ENCODE assay signal across 27 mouse cellular contexts in genomic region chr15:88579461-88579860, GRCm38 (mm10). TPM values are rescaled to one million over a fixed set of nuclear protein-coding genes. Genes with fewer than 3 reads are reported as not detected.
A peak's percentile ranks its signal among the peaks of the same experiment; 100 is the strongest.
DNase-seq lines count a peak whose midpoint lies in the region; ATAC-seq and TF ChIP-seq lines count a peak whose summit lies in the region.
"Had no signal": no experiment of that assay in that cellular context is flagged by ENCODE, and none has a peak within 500 bp of the region (broad histone marks: within the 10 kb centered on the region; RNA-seq: fewer than 3 reads in every experiment).

No protein-coding gene starts in this region.

- no peak for ATAC-seq in megakaryocyte, adult 5-6 weeks (ENCODE audit: poor library complexity, severe bottlenecking)
- ATAC-seq in hindbrain, embryonic 11.5 days (ENCODE audit: low FRiP score), result no peak
- ATAC-seq in hindbrain, postnatal 0 days, result no peak
- ATAC-seq: forebrain, postnatal 0 days; intestine, embryonic 15.5 days; Patski had no signal

- WGBS in cerebellum, adult 2 months, result 17% methylated on average over 6 of the region's 6 CpGs
- WGBS in hindbrain, embryonic 11.5 days, result 85% methylated on average over 6 of the region's 6 CpGs
- WGBS in hindbrain, postnatal 0 days, result 69% methylated on average over 6 of the region's 6 CpGs

- TF ChIP-seq CTCF in cerebellum, adult 2 months (IDR thresholded peaks at IDR 0.05; ENCODE audit: borderline replicate concordance, insufficient read depth, low read depth, low read length), result no peak
- no peak for TF ChIP-seq CTCF in hindbrain, postnatal 0 days (IDR thresholded peaks at IDR 0.05; ENCODE audit: low read depth)

- peak overlapping the region; percentile 42 for H3K4me3 ChIP-seq in megakaryocyte, embryonic 14.5 days (replicated peaks)
- H3K4me3 ChIP-seq in cerebellum, adult 2 months (replicated peaks; ENCODE audit: insufficient read depth, low read depth, low read length), result no peak overlapping the region
- no peak overlapping the region for H3K4me3 ChIP-seq in hindbrain, embryonic 11.5 days (ENCODE audit: low read depth, low read length)
- H3K4me3 ChIP-seq in hindbrain, postnatal 0 days (ENCODE audit: low read length), result no peak overlapping the region
- H3K4me3 ChIP-seq: embryonic facial prominence, embryonic 13.5 days; forebrain, embryonic 12.5 days; gastrocnemius, adult 2 months; heart, embryonic 13.5 days; hindbrain, embryonic 13.5 days; intestine, embryonic 15.5 days had no signal

- no peaks in the 10 kb centered on the region for H3K36me3 ChIP-seq in megakaryocyte, embryonic 14.5 days (replicated peaks; ENCODE audit: low read length)
- H3K36me3 ChIP-seq in hindbrain, embryonic 11.5 days (ENCODE audit: control insufficient read depth, insufficient read depth, low read length), result no peaks in the 10 kb centered on the region
- H3K36me3 ChIP-seq in hindbrain, postnatal 0 days (ENCODE audit: insufficient read depth, low read length), result no peaks in the 10 kb centered on the region
- H3K36me3 ChIP-seq: embryonic facial prominence, embryonic 13.5 days; forebrain, embryonic 12.5 days; heart, embryonic 13.5 days; hindbrain, embryonic 13.5 days; intestine, embryonic 15.5 days had no signal

- H3K27ac ChIP-seq in cerebellum, adult 2 months (ENCODE audit: insufficient read depth, low read length), result peak overlapping the region; percentile 46
- no peak overlapping the region for H3K27ac ChIP-seq in hindbrain, embryonic 11.5 days (ENCODE audit: low read depth, low read length)
- H3K27ac ChIP-seq in hindbrain, postnatal 0 days, result no peak overlapping the region
- H3K27ac ChIP-seq: embryonic facial prominence, embryonic 13.5 days; forebrain, embryonic 12.5 days; gastrocnemius, adult 2 months; heart, embryonic 13.5 days; hindbrain, embryonic 13.5 days; intestine, embryonic 15.5 days had no signal

- peak; percentile 90 to 94 for DNase-seq in cerebellum, adult 2 months
- DNase-seq in cerebellum, postnatal 10 days, result peak; percentile 85 to 90
- DNase-seq in hindbrain, embryonic 11.5 days (ENCODE audit: low spot score), result no peak
- DNase-seq in frontal cortex, postnatal 25 days (ENCODE audit: low spot score in 2 of 2), result no peak
- DNase-seq in hindbrain, postnatal 0 days (ENCODE audit: low spot score), result no peak
- DNase-seq: adrenal gland, adult 8-10 months; adrenal gland, postnatal 36 days; forebrain, postnatal 0 days; gastrocnemius, adult 2 months; gastrocnemius, postnatal 25 days; heart, postnatal 36 days; kidney, adult 18-20 months had no signal

- H3K9me3 ChIP-seq in megakaryocyte, embryonic 14.5 days, result no peaks in the 10 kb centered on the region
- H3K9me3 ChIP-seq in hindbrain, embryonic 11.5 days (ENCODE audit: control insufficient read depth, low read length), result no peaks in the 10 kb centered on the region
- H3K9me3 ChIP-seq in hindbrain, postnatal 0 days (ENCODE audit: low read length), result no peaks in the 10 kb centered on the region
- H3K9me3 ChIP-seq: embryonic facial prominence, embryonic 13.5 days; forebrain, embryonic 12.5 days; heart, embryonic 13.5 days; hindbrain, embryonic 13.5 days; intestine, embryonic 15.5 days had no signal

- no peaks in the 10 kb centered on the region for H3K4me1 ChIP-seq in megakaryocyte, embryonic 14.5 days
- peaks cover 39% of the 10 kb centered on the region for H3K4me1 ChIP-seq in cerebellum, adult 2 months (ENCODE audit: control insufficient read depth, insufficient read depth, low read length)
- no peaks in the 10 kb centered on the region for H3K4me1 ChIP-seq in hindbrain, embryonic 11.5 days (replicated peaks; ENCODE audit: control insufficient read depth, insufficient read depth, low read length)
- no peaks in the 10 kb centered on the region for H3K4me1 ChIP-seq in hindbrain, postnatal 0 days (ENCODE audit: insufficient read depth, low read length)
- H3K4me1 ChIP-seq: embryonic facial prominence, embryonic 13.5 days; forebrain, embryonic 12.5 days; heart, embryonic 13.5 days; hindbrain, embryonic 13.5 days; intestine, embryonic 15.5 days had no signal

- H3K4me2 ChIP-seq in hindbrain, embryonic 11.5 days (replicated peaks; ENCODE audit: low read depth, low read length), result no peak overlapping the region
- no peak overlapping the region for H3K4me2 ChIP-seq in hindbrain, postnatal 0 days (ENCODE audit: low read depth, low read length)
- H3K4me2 ChIP-seq: embryonic facial prominence, embryonic 13.5 days; forebrain, embryonic 12.5 days; heart, embryonic 13.5 days; hindbrain, embryonic 13.5 days; intestine, embryonic 15.5 days had no signal

- TF ChIP-seq POLR2A in cerebellum, adult 2 months (IDR thresholded peaks at IDR 0.05; ENCODE audit: borderline replicate concordance, insufficient read depth, low read length), result no peak

- H3K9ac ChIP-seq in hindbrain, embryonic 11.5 days (ENCODE audit: low read depth, low read length), result no peak overlapping the region
- no peak overlapping the region for H3K9ac ChIP-seq in hindbrain, postnatal 0 days (replicated peaks; ENCODE audit: low read length)
- H3K9ac ChIP-seq: embryonic facial prominence, embryonic 13.5 days; forebrain, embryonic 12.5 days; forebrain, postnatal 0 days; heart, embryonic 13.5 days; hindbrain, embryonic 13.5 days; intestine, embryonic 15.5 days had no signal

- no peaks in the 10 kb centered on the region for H3K27me3 ChIP-seq in megakaryocyte, embryonic 14.5 days (replicated peaks)
- H3K27me3 ChIP-seq in cerebellum, adult 2 months (ENCODE audit: control insufficient read depth, insufficient read depth, low read length), result no peaks in the 10 kb centered on the region
- no peaks in the 10 kb centered on the region for H3K27me3 ChIP-seq in hindbrain, embryonic 11.5 days (ENCODE audit: control insufficient read depth, insufficient read depth, low read length)
- H3K27me3 ChIP-seq in hindbrain, postnatal 0 days (ENCODE audit: insufficient read depth, low read length), result no peaks in the 10 kb centered on the region
- H3K27me3 ChIP-seq: embryonic facial prominence, embryonic 13.5 days; forebrain, embryonic 12.5 days; heart, embryonic 13.5 days; hindbrain, embryonic 13.5 days; intestine, embryonic 15.5 days; Patski had no signal

RNA-seq across cellular contexts. Expression of gene Zdhhc25, which starts 20.6 kb away (rescaled TPM):
- not detected in 2 replicates for polyA plus RNA-seq in megakaryocyte, embryonic 14.5 days (2012; ENCODE audit: insufficient read depth, low replicate concordance)
- total RNA-seq in megakaryocyte, adult 5-6 weeks (2015), result not detected in 2 replicates
- total RNA-seq in megakaryocyte, adult 5-6 weeks (2017), result not detected in 2 replicates
- polyA plus RNA-seq in cerebellum, adult 2 months (2012; rRNA removed), result not detected in 2 replicates
- polyA plus RNA-seq in hindbrain, embryonic 11.5 days (2014; fragmentation: Nextera tagmentation; extraction: Ambion mirVana), result not detected in 2 replicates
- total RNA-seq in hindbrain, postnatal 0 days (2014; rRNA removed), result not detected in 2 replicates
- not detected in 2 replicates for polyA plus RNA-seq in hindbrain, postnatal 0 days (2015; fragmentation: Nextera tagmentation; extraction: Ambion mirVana)
- total RNA-seq: adrenal gland, adult 8-10 months; adrenal gland, postnatal 36 days; CH12.LX; forebrain, postnatal 0 days; gastrocnemius, adult 2 months; gastrocnemius, postnatal 25 days; granulocyte monocyte progenitor cell, adult 5-6 weeks; heart, adult 8-10 months; heart, postnatal 36 days had no signal
- polyA plus RNA-seq: brain, embryonic 14.5 days; cortical plate, adult 2 months; embryonic facial prominence, embryonic 13.5 days; forebrain, embryonic 12.5 days; forebrain, postnatal 0 days; heart, embryonic 13.5 days; heart, postnatal 0 days; hindbrain, embryonic 13.5 days; intestine, embryonic 15.5 days; kidney, embryonic 14.5 days; Patski had no signal

Comparison
In these comparisons a context has a peak if more than half of its experiments do, and no peak if none do; other contexts are left out.
1. DNase-seq: peak in cerebellum, adult 2 months (2 of 2) and cerebellum, postnatal 10 days (2 of 2); none in hindbrain, embryonic 11.5 days (single experiment), frontal cortex, postnatal 25 days (0 of 2) and hindbrain, postnatal 0 days (single experiment).